Mouse (Mus musculus): ENCODE measurements around the gene 1700067K01Rik. TPM values are rescaled to one million over a fixed set of nuclear protein-coding genes. Genes with fewer than 3 reads are reported as not detected.

Gene 1700067K01Rik
- not detected for total RNA-seq (2023)

GRCm38 (mm10) chr8:84001281-84002000 lies at the start of gene 1700067K01Rik:
TSS of gene 1700067K01Rik (plus strand) at chr8:84001502.

GRCm38 (mm10) chr8:83955106-83955957 lies 46.0 kb upstream of the 1700067K01Rik start, which contains the start of the genes Gm10644 and Asf1b:
TSS of gene Gm10644 (minus strand) at chr8:83955205.
TSS of gene Asf1b (plus strand) at chr8:83955507.

GRCm38 (mm10) chr8:83972150-83973120 lies 28.9 kb upstream of the 1700067K01Rik start, which contains the start of gene Prkaca:
TSS of gene Prkaca (plus strand) at chr8:83972993.

GRCm38 (mm10) chr8:83997511-83998141 lies 3.7 kb upstream of the 1700067K01Rik start, which contains the start of gene Samd1:
TSS of gene Samd1 (plus strand) at chr8:83997672.

GRCm38 (mm10) chr8:84011705-84012498 lies 10.6 kb downstream of the 1700067K01Rik start, which contains the start of gene 2210011C24Rik:
TSS of gene 2210011C24Rik (minus strand) at chr8:84012171.

GRCm38 (mm10) chr8:84021096-84021495 lies 19.8 kb downstream of the 1700067K01Rik start, which contains the start of gene Palm3:
TSS of gene Palm3 (plus strand) at chr8:84021471.

GRCm38 (mm10) chr8:84042066-84042947 lies 41.0 kb downstream of the 1700067K01Rik start, which contains the start of gene Il27ra:
TSS of gene Il27ra (minus strand) at chr8:84042589.

GRCm38 (mm10) chr8:84044900-84045299 lies 43.6 kb downstream of the 1700067K01Rik start, which contains the start of gene Rln3:
TSS of gene Rln3 (minus strand) at chr8:84045000.

Other genes with a start within 250 kb of the 1700067K01Rik start
- 1 to 10 TPM; 1.4 to 2.7 TPM for gene Adgrl1, start 101.4 kb upstream of the 1700067K01Rik start, total RNA-seq (2023)
- under 1 TPM in 1 of 2 experiments, not detected in 1; 0.26 TPM for gene Gm10644, start 46.3 kb upstream of the 1700067K01Rik start, total RNA-seq (2023)
- gene Asf1b, start 46.0 kb upstream of the 1700067K01Rik start, total RNA-seq (2023): 10 to 100 TPM; 47.9 to 50.2 TPM
- gene Prkaca, start 28.5 kb upstream of the 1700067K01Rik start, total RNA-seq (2023): 10 to 100 TPM; 33.3 to 34.6 TPM
- 10 to 100 TPM; 35.0 to 52.0 TPM for gene Samd1, start 3.8 kb upstream of the 1700067K01Rik start, total RNA-seq (2023)
- not detected for gene 2210011C24Rik, start 10.7 kb downstream of the 1700067K01Rik start, total RNA-seq (2023)
- not detected for gene Palm3, start 20.0 kb downstream of the 1700067K01Rik start, total RNA-seq (2023)
- gene Il27ra, start 41.1 kb downstream of the 1700067K01Rik start, total RNA-seq (2023): 1 to 10 TPM in 1 of 2 experiments, under 1 TPM in 1; 0.89 to 2.0 TPM
- gene Rln3, start 43.5 kb downstream of the 1700067K01Rik start, total RNA-seq (2023): not detected
- gene Gm10643, start 63.6 kb downstream of the 1700067K01Rik start, total RNA-seq (2023): 1 to 10 TPM; 1.5 to 1.9 TPM
- gene Rfx1, start 65.3 kb downstream of the 1700067K01Rik start, total RNA-seq (2023): 10 to 100 TPM; 35.4 to 36.8 TPM
- gene Dcaf15, start 103.3 kb downstream of the 1700067K01Rik start, total RNA-seq (2023): 10 to 100 TPM; 23.7 to 28.3 TPM
- under 1 TPM in 1 of 2 experiments, not detected in 1; 0.31 TPM for gene Podnl1, start 124.5 kb downstream of the 1700067K01Rik start, total RNA-seq (2023)
- 10 to 100 TPM; 15.7 to 19.0 TPM for gene Cc2d1a, start 146.4 kb downstream of the 1700067K01Rik start, total RNA-seq (2023)
- under 1 TPM; 0.16 to 0.35 TPM for gene 4930432K21Rik, start 146.5 kb downstream of the 1700067K01Rik start, total RNA-seq (2023)
- not detected for gene Nanos3, start 183.7 kb downstream of the 1700067K01Rik start, total RNA-seq (2023)
- gene Zswim4, start 235.6 kb downstream of the 1700067K01Rik start, total RNA-seq (2023): 10 to 100 TPM; 43.5 to 44.8 TPM
- gene D8Ertd738e, start 248.2 kb downstream of the 1700067K01Rik start, total RNA-seq (2023): 100 to 1,000 TPM; 181 to 189 TPM